In genomic region chr14:48738213-48738612, GRCm38 (mm10) we compare ENCODE assay signal across 13 mouse cellular contexts.
DNase-seq lines count a peak whose midpoint lies in the region; ATAC-seq lines count a peak whose summit lies in the region.
"Had no signal": no experiment of that assay in that cellular context is flagged by ENCODE, and none has a peak within 500 bp of the region (broad histone marks: within the 10 kb centered on the region; RNA-seq: fewer than 3 reads in every experiment).

No protein-coding gene starts in this region.

- H3K9me3 ChIP-seq in forebrain, embryonic 10.5 days: no peaks in the 10 kb centered on the region
- H3K9me3 ChIP-seq in midbrain, embryonic 10.5 days (replicated peaks): no peaks in the 10 kb centered on the region
- H3K9me3 ChIP-seq: limb, embryonic 10.5 days; liver, embryonic 12.5 days had no signal

- peak overlapping the region; percentile 82 for H3K27ac ChIP-seq in forebrain, embryonic 10.5 days
- peak overlapping the region; percentile 90 for H3K27ac ChIP-seq in midbrain, embryonic 10.5 days (replicated peaks)
- H3K27ac ChIP-seq: limb, embryonic 10.5 days; liver, embryonic 12.5 days had no signal

- WGBS in forebrain, embryonic 10.5 days: 18% methylated on average over 10 of the region's 10 CpGs
- WGBS in midbrain, embryonic 10.5 days: 17% methylated on average over 10 of the region's 10 CpGs

- H3K4me3 ChIP-seq in forebrain, embryonic 10.5 days: peak overlapping the region; percentile 29
- H3K4me3 ChIP-seq in midbrain, embryonic 10.5 days: peak overlapping the region; percentile 39
- H3K4me3 ChIP-seq: erythroblast, embryonic 14.5 days; limb, embryonic 10.5 days; liver, embryonic 12.5 days had no signal

- DNase-seq in embryo, embryonic 11 days: peak; percentile 62
- DNase-seq in forebrain, embryonic 10.5 days (ENCODE audit: extremely low spot score, low spot score): peak; percentile 79
- DNase-seq in midbrain, embryonic 10.5 days (ENCODE audit: low spot score): peak; percentile 84
- DNase-seq in retina, adult 2 months (ENCODE audit: low read depth, low spot score): peak; percentile 50
- DNase-seq in left cerebral cortex, adult 18-20 months (ENCODE audit: low spot score in 2 of 2): no peak
- no peak for DNase-seq in cerebellum, postnatal 14 days
- DNase-seq: adrenal gland, postnatal 36 days; cerebellum, adult 8-10 months; heart, postnatal 4 days had no signal

- no peaks in the 10 kb centered on the region for H3K36me3 ChIP-seq in forebrain, embryonic 10.5 days (replicated peaks)
- peaks cover 6% of the 10 kb centered on the region for H3K36me3 ChIP-seq in midbrain, embryonic 10.5 days
- H3K36me3 ChIP-seq: limb, embryonic 10.5 days; liver, embryonic 12.5 days had no signal

- H3K4me1 ChIP-seq in forebrain, embryonic 10.5 days: peaks cover 78% of the 10 kb centered on the region
- peaks cover 84% of the 10 kb centered on the region for H3K4me1 ChIP-seq in midbrain, embryonic 10.5 days
- H3K4me1 ChIP-seq: liver, embryonic 12.5 days had no signal

- H3K27me3 ChIP-seq in forebrain, embryonic 10.5 days (ENCODE audit: poor library complexity, severe bottlenecking): peaks cover 33% of the 10 kb centered on the region
- no peaks in the 10 kb centered on the region for H3K27me3 ChIP-seq in midbrain, embryonic 10.5 days (ENCODE audit: low read depth, poor library complexity, severe bottlenecking)
- H3K27me3 ChIP-seq: liver, embryonic 12.5 days had no signal

- ATAC-seq in inflammation-experienced regulatory T-cells, adult 6 months: no peak
- ATAC-seq: liver, embryonic 12.5 days had no signal

Comparison
In these comparisons a context has a peak if more than half of its experiments do, and no peak if none do; other contexts are left out.
1. DNase-seq: peak in embryo, embryonic 11 days (single experiment), forebrain, embryonic 10.5 days (single experiment), midbrain, embryonic 10.5 days (single experiment) and retina, adult 2 months (single experiment); none in left cerebral cortex, adult 18-20 months (0 of 2) and cerebellum, postnatal 14 days (0 of 2).